Mouse (Mus musculus) stomach, postnatal 0 days (tissue): ENCODE measurements around the gene Epb41l1. TPM values are rescaled to one million over a fixed set of nuclear protein-coding genes. Genes with fewer than 3 reads are reported as not detected.
"Not testable (repeated sequence)": the region's sequence is repeated elsewhere in the genome, so short reads cannot be mapped to it uniquely, and the experiment has no call there.

Source experiments
- ATAC-seq: fragments of 200-750 bp; cut with Nextera tagmentation; 2 replicates; pipeline ENCODE4 v1.8.0; 2017; ENCODE audit not compliant: low FRiP score, low TSS enrichment
- DNase-seq: peaks from one replicate; pipeline ENCODE4 v3.0.0-alpha.2; 2016; ENCODE audit warnings: low spot score
- H3K27ac ChIP-seq: fragments of 300-500 bp; sonication (generic); replicated peaks from 2 replicates; pipeline ENCODE4 v1.5.1; 2014; ENCODE audit warnings: mild to moderate bottlenecking, control low read depth
- H3K27me3 ChIP-seq: fragments of 300-500 bp; sonication (generic); 2 replicates; pipeline ENCODE4 v1.6.1; 2014; ENCODE audit warnings: low read length; ENCODE audit not compliant: control insufficient read depth, insufficient read depth
- H3K36me3 ChIP-seq: fragments of 300-500 bp; sonication (generic); 2 replicates; pipeline ENCODE4 v1.6.1; 2014; ENCODE audit warnings: low read length, mixed read lengths; ENCODE audit not compliant: control insufficient read depth, insufficient read depth
- H3K4me1 ChIP-seq: fragments of 300-500 bp; sonication (generic); replicated peaks from 2 replicates; pipeline ENCODE4 v1.6.1; 2014; ENCODE audit warnings: antibody characterized with exemption; ENCODE audit not compliant: control insufficient read depth, insufficient read depth
- H3K4me2 ChIP-seq: fragments of 300-500 bp; sonication (generic); replicated peaks from 2 replicates; pipeline ENCODE4 v1.6.1; 2014; ENCODE audit warnings: low read depth, mild to moderate bottlenecking, control low read depth, moderate library complexity
- H3K4me3 ChIP-seq: fragments of 300-500 bp; sonication (generic); 2 replicates; pipeline ENCODE4 v1.5.1; 2014; ENCODE audit warnings: low read depth, low read length, control low read depth
- H3K9ac ChIP-seq: fragments of 300-500 bp; sonication (generic); 2 replicates; pipeline ENCODE4 v1.6.1; 2014; ENCODE audit warnings: mild to moderate bottlenecking, low read length, control low read depth, mixed read lengths
- H3K9me3 ChIP-seq: fragments of 300-500 bp; sonication (generic); 2 replicates; pipeline ENCODE4 v1.6.1; 2016; ENCODE audit warnings: low read length; ENCODE audit not compliant: control insufficient read depth
- CTCF ChIP-seq: IDR thresholded peaks from 2 replicates; pipeline ENCODE4 v1.5.1; 2016; ENCODE audit warnings: antibody characterized with exemption, low read depth, mild to moderate bottlenecking, moderate library complexity
- EP300 ChIP-seq: optimal IDR thresholded peaks from 2 replicates; pipeline ENCODE3; 2016; ENCODE audit warnings: antibody characterized with exemption
- WGBS: fragments of 180-500 bp; shearing (Covaris S2); extraction: QIAGEN DNeasy Blood & Tissue Kit; methylation state at CpG from one replicate; pipeline ENCODE4 v1.1.7; 2014; 5-methylcytosine and 5-hydroxymethylcytosine counted together
- polyA plus RNA-seq: library from polyadenylated mRNA; unstranded; fragments of >200 nt; fragmentation: Nextera tagmentation; extraction: Ambion mirVana; gene quantifications from 2 replicates; pipeline ENCODE4 v1.2.1, GENCODE M21; 2015

The Epb41l1 gene
- polyA plus RNA-seq, 1 experiment from 2014 or later: 1.7 TPM

GRCm38 (mm10) chr2:156402036-156402435, 18.7 kb upstream of the Epb41l1 start:
- H3K4me3 ChIP-seq: no peak overlapping the region
- no peaks in the 10 kb centered on the region for H3K4me1 ChIP-seq
- H3K27me3 ChIP-seq: no peaks in the 10 kb centered on the region
- H3K4me2 ChIP-seq: no peak overlapping the region
- WGBS: 89% methylated on average over 3 of the region's 3 CpGs
- H3K9ac ChIP-seq: no peak overlapping the region
- no peak overlapping the region for H3K27ac ChIP-seq
- H3K9me3 ChIP-seq: no peaks in the 10 kb centered on the region
- TF ChIP-seq EP300 (no peak), CTCF (no peak)
- no peak for ATAC-seq
- no peak for DNase-seq
- H3K36me3 ChIP-seq: no peaks in the 10 kb centered on the region

GRCm38 (mm10) chr2:156406987-156407386, 13.7 kb upstream of the Epb41l1 start:
- H3K9ac ChIP-seq: no peak overlapping the region
- 0 out of 2 replicates have a peak, but pooled peaks cover 2% of the 10 kb centered on the region for H3K4me1 ChIP-seq
- H3K27ac ChIP-seq: no peak overlapping the region
- no peaks in the 10 kb centered on the region for H3K9me3 ChIP-seq
- H3K36me3 ChIP-seq: no peaks in the 10 kb centered on the region
- H3K4me3 ChIP-seq: no peak overlapping the region
- H3K27me3 ChIP-seq: no peaks in the 10 kb centered on the region
- ATAC-seq (peak; percentile 53; the same call in 1 of the 2 replicates), DNase-seq (no peak)
- H3K4me2 ChIP-seq: no peak overlapping the region
- TF ChIP-seq CTCF (no peak), EP300 (no peak)
- 26% methylated on average over 3 of the region's 3 CpGs for WGBS

- no peaks in the 10 kb centered on the region for H3K27me3 ChIP-seq
- WGBS: 33% methylated on average over 8 of the region's 8 CpGs
- no peaks in the 10 kb centered on the region for H3K9me3 ChIP-seq
- 0 out of 2 replicates have a peak, but pooled peaks cover 2% of the 10 kb centered on the region for H3K4me1 ChIP-seq
- H3K9ac ChIP-seq: no peak overlapping the region
- no peak overlapping the region for H3K4me3 ChIP-seq
- H3K27ac ChIP-seq: no peak overlapping the region
- no peaks in the 10 kb centered on the region for H3K36me3 ChIP-seq
- TF ChIP-seq CTCF (no peak), EP300 (no peak)
- ATAC-seq (peak; percentile 15; the same call in 1 of the 2 replicates), DNase-seq (no peak)
- no peak overlapping the region for H3K4me2 ChIP-seq
Measured at GRCm38 (mm10) chr2:156408168-156408567, 12.5 kb upstream of the Epb41l1 start.

- ATAC-seq: not testable (repeated sequence)
Measured at GRCm38 (mm10) chr2:156411348-156411747, 9.4 kb upstream of the Epb41l1 start.

GRCm38 (mm10) chr2:156414996-156415395, 5.7 kb upstream of the Epb41l1 start:
- TF ChIP-seq EP300: no peak
- no peak for TF ChIP-seq CTCF
- no peaks in the 10 kb centered on the region for H3K4me1 ChIP-seq
- WGBS: 73% methylated on average over 2 of the region's 2 CpGs
- H3K4me2 ChIP-seq: no peak overlapping the region
- no peak overlapping the region for H3K9ac ChIP-seq
- ATAC-seq (no peak), DNase-seq (no peak)
- H3K9me3 ChIP-seq: no peaks in the 10 kb centered on the region
- H3K27me3 ChIP-seq: no peaks in the 10 kb centered on the region
- H3K27ac ChIP-seq: no peak overlapping the region
- no peak overlapping the region for H3K4me3 ChIP-seq
- H3K36me3 ChIP-seq: no peaks in the 10 kb centered on the region

More at GRCm38 (mm10) chr2:156411348-156411747, 9.4 kb upstream of the Epb41l1 start:
- not testable (repeated sequence) for H3K4me1 ChIP-seq, H3K27ac ChIP-seq, H3K27me3 ChIP-seq, H3K4me2 ChIP-seq, H3K4me3 ChIP-seq, H3K9ac ChIP-seq, H3K9me3 ChIP-seq, DNase-seq, H3K36me3 ChIP-seq
- WGBS: 83% methylated on average over 4 of the region's 7 CpGs

- no peaks in the 10 kb centered on the region for H3K9me3 ChIP-seq
- H3K36me3 ChIP-seq: no peaks in the 10 kb centered on the region
- H3K9ac ChIP-seq: no peak overlapping the region
- H3K27ac ChIP-seq: no peak overlapping the region
- peaks cover 4% of the 10 kb centered on the region; the same call in 1 of the 2 replicates for H3K4me1 ChIP-seq
- ATAC-seq: no peak
- no peak overlapping the region for H3K4me3 ChIP-seq
- DNase-seq: no peak
- H3K4me2 ChIP-seq: no peak overlapping the region
- WGBS: 64% methylated on average over 5 of the region's 5 CpGs
- H3K27me3 ChIP-seq: no peaks in the 10 kb centered on the region
- TF ChIP-seq EP300 (no peak), CTCF (no peak)
Measured at GRCm38 (mm10) chr2:156415674-156416073, 5.0 kb upstream of the Epb41l1 start.
